Mouse (Mus musculus): ENCODE measurements around the gene Il1r2. TPM values are rescaled to one million over a fixed set of nuclear protein-coding genes. Genes with fewer than 3 reads are reported as not detected.
A peak's percentile ranks its signal among the peaks of the same experiment; 100 is the strongest.

Il1r2 gene
- polyA plus RNA-seq, 1 experiment from 2014 or later: 3.9 TPM

DNA sequence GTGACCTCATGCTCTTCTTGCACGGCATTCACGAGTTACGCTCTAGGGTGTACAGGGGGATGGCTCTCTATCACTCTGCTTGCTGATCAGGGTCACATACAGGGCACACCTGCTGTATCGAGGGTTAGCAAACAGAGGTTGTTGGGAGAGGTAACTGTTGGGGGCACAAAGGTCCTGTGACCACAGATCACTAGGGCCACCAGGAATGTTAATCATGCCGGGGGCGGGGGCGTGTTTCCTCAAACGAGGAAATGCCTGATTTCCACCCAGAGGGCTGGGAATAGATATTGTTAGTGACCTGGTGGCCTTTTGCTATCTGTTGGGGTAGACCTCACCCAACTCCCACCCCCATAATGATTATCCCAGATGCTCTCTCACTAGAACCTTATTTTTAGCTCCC is 93.7 kb downstream of the Il1r2 start:
- DNase-seq (ENCODE audit: low spot score): no peak
- Histone ChIP-seq H3K4me2 (replicated peaks; ENCODE audit: low read depth, low read length) (no peak overlapping the region), H3K9me3 (ENCODE audit: low read length) (no peaks in the 10 kb centered on the region), H3K27me3 (replicated peaks; ENCODE audit: insufficient read depth, low read length) (no peaks in the 10 kb centered on the region), H3K36me3 (ENCODE audit: insufficient read depth, low read length) (no peaks in the 10 kb centered on the region), H3K27ac (ENCODE audit: low read length) (no peak overlapping the region), H3K4me1 (ENCODE audit: insufficient read depth, low read depth, low read length) (no peaks in the 10 kb centered on the region), H3K4me3 (ENCODE audit: low read depth, low read length) (no peak overlapping the region), H3K9ac (replicated peaks; ENCODE audit: low read depth) (no peak overlapping the region)
- 59% methylated on average over 8 of the region's 8 CpGs for WGBS
- TF ChIP-seq CTCF (IDR thresholded peaks at IDR 0.05): no peak
- TF ChIP-seq EP300 (IDR thresholded peaks at IDR 0.05): no peak
- ATAC-seq: no peak

DNA sequence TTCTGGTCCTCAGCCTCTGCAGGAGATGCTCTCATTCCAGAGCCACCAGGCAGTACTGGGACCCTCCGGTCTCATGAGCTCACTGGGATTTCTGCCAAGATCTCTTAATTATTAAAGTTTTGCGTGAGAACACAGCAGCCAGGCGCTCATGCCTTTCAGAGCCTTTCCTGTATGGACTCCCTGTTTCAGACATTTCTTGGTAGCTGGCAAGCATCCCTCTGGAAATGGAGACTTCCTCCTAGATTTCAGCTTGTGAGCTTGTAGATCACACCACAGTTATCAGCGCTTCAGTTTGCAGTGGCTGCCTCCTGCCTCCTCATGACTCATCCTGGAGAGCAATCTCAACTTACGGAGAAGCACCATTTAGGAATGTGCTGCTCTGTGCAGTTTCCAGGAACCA is 98.0 kb downstream of the Il1r2 start:
- Histone ChIP-seq H3K9ac (replicated peaks; ENCODE audit: low read depth) (no peak overlapping the region), H3K36me3 (ENCODE audit: insufficient read depth, low read length) (no peaks in the 10 kb centered on the region), H3K27ac (ENCODE audit: low read length) (no peak overlapping the region), H3K4me3 (ENCODE audit: low read depth, low read length) (no peak overlapping the region), H3K9me3 (ENCODE audit: low read length) (no peaks in the 10 kb centered on the region), H3K27me3 (replicated peaks; ENCODE audit: insufficient read depth, low read length) (no peaks in the 10 kb centered on the region), H3K4me1 (ENCODE audit: insufficient read depth, low read depth, low read length) (no peaks in the 10 kb centered on the region), H3K4me2 (replicated peaks; ENCODE audit: low read depth, low read length) (no peak overlapping the region)
- no peak for TF ChIP-seq CTCF (IDR thresholded peaks at IDR 0.05)
- peak; percentile 38; the same call in 1 of the 2 replicates for TF ChIP-seq EP300 (IDR thresholded peaks at IDR 0.05)
- DNase-seq (ENCODE audit: low spot score) (peak; percentile 80), ATAC-seq (peak; percentile 80)
- WGBS: 16% methylated on average over 5 of the region's 5 CpGs

DNA sequence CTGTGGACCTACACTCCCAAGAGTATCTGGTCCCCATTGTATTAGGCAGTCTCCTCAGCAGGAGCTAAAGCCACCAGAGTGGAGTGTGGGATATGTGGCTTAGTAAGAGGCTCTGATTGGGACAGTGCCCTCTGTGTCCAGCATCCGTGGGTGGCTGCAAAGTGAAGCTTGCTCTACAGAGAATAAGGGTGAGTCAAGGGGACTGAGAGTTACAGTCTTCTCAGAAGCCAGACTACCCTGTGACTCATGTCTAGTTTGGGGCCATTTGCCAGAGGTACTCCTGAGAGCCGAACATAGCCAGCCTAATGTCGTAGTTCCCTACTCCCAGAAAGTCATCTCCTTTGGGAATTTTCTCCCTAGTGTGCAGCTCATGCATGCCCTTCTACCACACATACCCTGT is 100.3 kb downstream of the Il1r2 start:
- no peak for DNase-seq (ENCODE audit: low spot score)
- no peaks in the 10 kb centered on the region for H3K36me3 ChIP-seq (ENCODE audit: insufficient read depth, low read length)
- H3K9me3 ChIP-seq (ENCODE audit: low read length): no peaks in the 10 kb centered on the region
- no peak overlapping the region for H3K4me3 ChIP-seq (ENCODE audit: low read depth, low read length)
- no peak for ATAC-seq
- no peak overlapping the region for H3K4me2 ChIP-seq (replicated peaks; ENCODE audit: low read depth, low read length)
- no peaks in the 10 kb centered on the region for H3K4me1 ChIP-seq (ENCODE audit: insufficient read depth, low read depth, low read length)
- no peak for TF ChIP-seq CTCF (IDR thresholded peaks at IDR 0.05)
- no peak for TF ChIP-seq EP300 (IDR thresholded peaks at IDR 0.05)
- 74% methylated on average over 3 of the region's 3 CpGs for WGBS
- no peak overlapping the region for H3K27ac ChIP-seq (ENCODE audit: low read length)
- H3K27me3 ChIP-seq (replicated peaks; ENCODE audit: insufficient read depth, low read length): no peaks in the 10 kb centered on the region
- no peak overlapping the region for H3K9ac ChIP-seq (replicated peaks; ENCODE audit: low read depth)

Other genes starting within 250 kb of the Il1r2 start
- gene Map4k4, start 173.2 kb upstream of the Il1r2 start, polyA plus RNA-seq (2015; fragmentation: Nextera tagmentation; extraction: Ambion mirVana): 21.2 and 21.5 TPM in 2 replicates
- 13.5 and 14.1 TPM in 2 replicates for gene Il1r1, start 151.0 kb downstream of the Il1r2 start, polyA plus RNA-seq (2015; fragmentation: Nextera tagmentation; extraction: Ambion mirVana)